Mouse (Mus musculus) MEL-GATA-1-ER (cell line): ENCODE measurements around the gene Zfp462.
A peak's percentile ranks its signal among the peaks of the same experiment; 100 is the strongest.

ENCODE experiments used
- DNase-seq: peaks from one replicate; pipeline ENCODE4 v3.0.0-alpha.2; 2012; ENCODE audit warnings: low read depth; ENCODE audit errors: extremely low read depth

Zfp462 gene

GRCm38 (mm10) chr4:55041106-55041730 is 96.4 kb downstream of the Zfp462 start:
- DNase-seq = no peak

DNA sequence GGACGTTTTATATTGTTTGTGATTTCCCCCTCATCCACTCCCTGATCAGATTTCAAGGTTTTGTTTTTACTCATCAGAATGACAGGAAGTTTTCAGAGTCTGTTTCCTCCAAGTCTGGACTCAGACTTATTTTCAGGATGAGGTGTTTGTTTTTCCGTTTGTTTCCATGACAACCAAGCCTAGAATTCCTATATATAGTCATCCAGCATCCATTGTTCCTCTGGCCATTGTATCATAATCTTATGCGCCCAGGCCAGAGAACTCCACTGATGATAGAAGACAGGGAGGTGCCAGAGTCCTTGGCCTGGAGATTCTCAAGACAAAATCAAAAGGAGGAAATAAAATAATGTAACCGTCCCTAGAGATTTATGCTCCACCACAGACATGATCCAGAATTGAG is 97.7 kb downstream of the Zfp462 start:
- no peak for DNase-seq

DNA sequence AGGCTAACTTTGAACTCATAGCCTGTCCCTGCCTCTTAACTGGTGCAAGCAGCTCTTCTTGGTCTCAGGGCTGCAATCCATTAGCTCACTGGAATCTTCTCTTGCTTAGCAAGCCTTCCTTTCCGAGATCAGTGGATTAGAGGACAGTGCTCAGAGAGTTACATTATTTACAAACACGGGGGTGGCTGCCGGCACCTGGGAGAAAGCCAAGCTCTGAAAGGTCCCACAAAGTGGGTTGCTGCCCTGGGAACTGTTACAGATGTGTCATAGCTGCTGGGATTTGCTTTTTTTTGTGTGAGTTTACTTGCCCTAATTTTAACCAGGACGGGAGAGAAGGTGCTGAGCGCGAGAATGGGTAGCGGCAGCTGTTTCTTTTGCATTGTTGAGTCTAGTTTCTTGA is 102.4 kb downstream of the Zfp462 start:
- no peak for DNase-seq

DNA sequence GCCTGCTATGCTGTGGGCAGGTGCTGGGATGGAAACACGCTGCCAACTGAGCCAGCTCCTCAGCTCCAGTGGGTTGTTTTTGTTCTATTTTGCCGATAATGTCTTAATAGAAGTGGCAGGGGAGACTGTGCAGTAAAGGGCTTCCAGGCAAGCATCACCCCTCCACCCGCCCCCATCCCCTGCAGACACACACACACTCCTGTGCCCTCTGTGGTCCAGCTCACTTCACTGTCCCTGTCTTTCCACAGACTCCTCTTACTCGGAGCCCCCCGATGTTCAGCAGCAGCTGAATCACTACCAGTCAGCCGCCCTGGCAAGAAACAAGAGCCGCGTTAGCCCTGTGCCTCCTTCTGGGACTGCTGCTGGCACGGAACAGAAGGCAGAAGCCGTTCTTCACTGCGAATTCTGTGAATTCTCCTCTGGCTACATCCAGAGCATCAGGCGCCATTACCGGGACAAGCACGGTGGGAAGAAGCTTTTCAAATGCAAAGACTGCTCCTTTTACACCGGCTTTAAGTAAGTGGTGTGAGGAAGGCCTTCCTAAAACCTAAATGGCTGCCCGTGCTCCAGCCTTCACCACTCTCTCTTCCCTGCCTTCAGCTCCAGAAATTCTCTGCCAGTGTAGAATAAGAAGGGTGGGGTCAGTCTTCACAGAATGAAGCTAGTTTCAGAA is 105.2 kb downstream of the Zfp462 start:
- DNase-seq = no peak

- DNase-seq = no peak
Observed at GRCm38 (mm10) chr4:55051345-55051744, 106.5 kb downstream of the Zfp462 start.

DNA sequence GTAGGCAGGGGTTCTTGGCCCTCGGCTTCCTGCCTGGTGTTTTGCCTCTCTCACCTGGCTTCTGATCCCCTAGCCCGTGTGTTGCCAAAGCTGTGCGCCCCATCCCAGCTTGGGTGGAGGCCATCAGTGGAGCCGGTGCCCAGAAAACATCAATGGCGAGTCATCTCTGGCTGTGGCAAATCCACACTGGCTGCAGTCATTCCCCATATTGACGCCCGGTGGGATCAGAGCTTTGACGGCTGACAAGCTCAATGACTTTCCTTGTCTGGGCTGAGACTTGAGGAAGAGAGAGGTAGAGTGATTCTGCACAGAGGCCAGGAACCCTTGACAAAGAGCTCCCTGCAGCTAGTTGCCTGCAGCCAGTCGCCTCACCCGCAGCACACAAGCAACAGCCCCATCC is 107.8 kb downstream of the Zfp462 start:
- DNase-seq = no peak

DNA sequence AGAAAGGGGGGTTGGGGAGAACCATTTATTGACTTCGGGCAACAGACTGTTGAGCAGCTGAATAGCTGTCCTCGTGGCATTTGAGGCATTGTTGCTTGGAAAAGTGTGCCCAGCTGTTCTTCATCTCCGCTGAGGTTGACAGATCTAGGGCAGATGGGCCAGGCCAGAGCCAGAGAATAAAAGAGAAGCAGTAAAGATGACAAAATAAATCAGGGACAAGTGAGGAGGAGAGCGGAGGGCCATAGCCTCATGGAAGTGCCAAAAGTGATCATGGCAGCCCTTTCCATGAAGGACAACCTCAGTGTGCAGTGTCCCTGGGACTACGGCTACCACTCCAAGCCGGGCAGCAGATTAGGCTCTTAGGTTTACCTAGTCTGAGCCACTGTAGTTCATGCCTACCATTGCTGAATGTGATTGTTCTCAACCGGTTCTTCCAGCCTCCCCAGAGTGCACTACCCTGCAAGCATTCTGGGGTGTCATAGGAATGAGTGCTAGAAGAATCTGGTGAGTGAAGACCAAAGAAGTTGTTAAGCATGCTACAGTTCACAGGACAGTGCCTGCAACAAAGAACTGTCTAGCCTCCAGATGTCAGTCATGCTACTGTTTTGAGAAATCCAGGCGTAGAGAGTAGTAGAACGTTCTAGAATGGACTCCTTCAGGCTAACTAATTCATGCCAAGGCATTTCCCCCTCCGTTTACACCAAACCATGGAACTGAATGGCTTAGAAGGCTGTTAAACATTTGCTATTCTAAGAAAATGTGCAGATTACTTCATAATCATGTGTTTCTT is 113.0 kb downstream of the Zfp462 start:
- DNase-seq = no peak

DNA sequence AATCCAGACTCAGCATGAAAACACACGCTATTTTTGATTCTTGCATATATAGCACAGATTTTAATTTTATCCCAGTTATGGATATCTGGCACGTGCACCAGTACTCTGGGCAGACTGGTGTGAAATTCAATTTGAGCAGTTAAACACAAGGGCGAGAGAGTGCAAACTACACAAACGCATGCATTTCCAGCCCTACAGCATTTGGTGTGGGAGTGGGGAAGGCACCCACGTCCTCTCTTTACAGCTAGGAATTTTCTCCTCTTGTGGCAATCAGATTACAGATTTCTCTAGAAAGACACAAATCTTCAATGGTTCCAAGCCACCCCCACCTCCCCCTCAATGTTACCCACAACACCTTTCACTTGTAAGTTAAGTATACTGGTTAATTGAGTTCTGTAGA is 114.1 kb downstream of the Zfp462 start:
- no peak for DNase-seq

DNA sequence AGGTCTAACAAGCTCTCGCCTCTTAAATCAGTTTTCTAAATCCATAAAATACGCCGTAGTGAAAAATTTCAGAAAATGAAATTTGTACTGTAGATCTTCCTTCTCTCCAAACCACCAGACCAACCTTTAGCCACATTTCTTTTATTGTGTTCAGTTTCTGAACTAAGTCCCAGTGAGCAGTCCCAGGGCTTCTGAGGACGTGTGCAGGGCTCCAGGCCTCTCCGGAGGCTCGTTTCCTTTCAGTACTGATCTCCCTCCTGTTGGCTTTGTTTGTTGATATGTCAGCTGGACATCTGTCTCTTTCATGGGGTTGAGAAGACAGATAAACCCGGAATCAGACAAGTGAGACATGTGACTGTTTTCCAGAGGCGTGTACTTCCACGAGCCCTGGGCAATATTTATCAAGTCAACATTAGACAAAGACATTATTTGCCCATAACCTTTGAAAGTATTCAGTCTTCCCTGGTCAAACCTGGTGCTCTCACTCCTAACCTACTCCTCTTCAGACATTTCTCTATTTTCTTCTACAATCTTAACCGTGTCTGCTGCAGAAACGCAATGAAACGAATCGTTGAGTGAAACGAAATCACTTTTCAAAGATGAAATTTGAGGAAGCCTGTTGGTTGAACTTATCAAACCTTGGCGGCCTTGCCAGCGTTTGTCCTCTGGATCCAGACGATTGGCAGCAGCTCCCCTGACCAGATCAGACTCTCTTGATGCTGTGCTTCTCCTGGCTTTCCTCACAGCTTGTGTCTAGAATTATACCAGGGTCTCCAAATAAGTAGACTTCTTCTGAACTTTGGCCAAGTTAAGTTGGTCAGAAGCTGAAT is 121.7 kb downstream of the Zfp462 start:
- no peak for DNase-seq

DNA sequence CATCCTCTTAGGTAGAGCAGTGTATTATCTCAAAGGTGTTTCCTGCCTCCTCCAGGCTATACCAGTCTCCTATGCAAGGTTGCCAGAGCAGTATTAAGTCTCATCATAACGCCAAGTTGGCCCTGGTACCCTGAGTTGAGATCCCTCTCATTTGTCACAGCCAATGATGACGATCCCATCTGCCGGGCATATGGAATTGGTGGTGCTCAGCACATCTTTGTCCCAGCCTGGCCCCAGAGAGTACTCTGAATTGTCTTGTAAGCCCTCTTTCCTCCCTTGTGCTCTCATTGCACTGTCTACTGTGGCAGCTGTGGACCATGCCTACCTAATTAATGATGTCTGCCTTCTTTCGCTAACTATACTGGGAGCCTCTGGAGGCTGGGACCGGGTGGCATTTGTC is 126.7 kb downstream of the Zfp462 start:
- DNase-seq = no peak

DNA sequence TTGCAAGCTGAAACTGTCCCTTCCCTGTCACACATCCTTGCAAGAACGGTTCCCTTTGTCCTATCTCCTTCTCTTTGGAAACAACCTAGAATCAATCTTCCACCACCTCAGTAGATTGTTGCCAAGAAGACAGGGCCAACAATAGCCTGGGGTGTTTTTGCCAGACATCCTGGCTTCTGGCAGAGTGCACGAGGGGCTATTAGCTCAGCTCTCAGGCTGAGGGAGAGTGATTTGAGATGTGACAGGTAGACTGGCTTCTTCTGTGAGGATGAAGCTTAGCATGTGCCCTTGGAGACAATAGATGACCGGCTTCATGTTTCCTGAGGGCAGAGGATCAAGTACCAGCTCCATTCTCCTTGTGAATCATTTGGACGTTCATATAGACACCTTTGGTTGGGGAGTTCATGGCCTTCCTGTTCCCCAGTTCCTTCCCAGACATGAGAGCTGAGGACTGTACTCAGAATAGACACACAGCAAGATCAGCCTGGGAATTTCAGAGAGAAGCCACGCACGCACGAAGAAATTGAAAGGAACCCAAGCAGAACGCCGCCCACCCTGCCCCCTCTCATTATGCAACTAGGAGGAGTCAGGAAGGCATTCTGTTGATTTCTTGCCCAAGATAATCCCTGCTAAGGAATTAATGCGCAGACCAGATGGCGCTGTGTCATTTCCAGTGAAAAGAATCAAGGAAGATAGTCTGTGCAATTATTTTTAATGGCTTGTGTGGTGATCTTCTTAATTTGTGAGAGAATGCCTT is 132.5 kb downstream of the Zfp462 start:
- DNase-seq = no peak

DNA sequence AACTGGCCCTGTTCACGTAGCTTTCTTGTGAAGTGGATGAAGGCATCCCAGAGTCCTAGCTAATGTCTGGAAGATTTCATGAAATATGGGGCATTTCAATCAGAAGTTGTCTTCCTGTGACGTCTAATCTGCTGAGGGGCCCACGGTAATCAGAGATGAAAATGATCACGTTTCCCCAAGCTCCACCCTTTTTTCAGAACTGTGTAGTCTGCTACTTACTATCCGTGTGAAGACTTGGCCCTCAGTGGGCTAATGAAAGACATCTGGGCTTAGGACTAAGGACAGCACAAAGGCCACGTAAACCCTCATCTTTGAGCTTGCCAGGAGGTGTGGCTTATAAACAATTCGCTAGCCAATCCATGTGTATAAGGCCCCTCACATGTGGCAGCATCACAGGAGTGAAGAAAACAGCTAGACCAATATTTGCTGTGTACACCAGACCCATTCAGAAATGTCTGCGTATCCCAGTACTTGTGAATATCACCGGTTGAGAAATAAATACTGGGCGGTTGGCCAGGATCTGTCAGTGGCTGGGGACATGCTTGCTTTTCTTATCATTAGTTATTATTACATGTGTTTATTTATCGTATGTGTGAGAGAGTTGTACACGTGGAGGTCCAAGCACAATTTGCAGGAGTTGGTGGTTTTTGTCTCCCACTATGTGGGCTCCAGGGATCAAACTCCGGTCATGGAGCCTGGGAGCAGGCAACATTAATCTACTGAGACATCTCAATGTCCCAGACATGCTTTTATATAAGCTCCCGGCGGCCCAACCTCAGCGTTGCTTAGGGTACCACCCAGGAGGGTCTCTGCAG is 133.3 kb downstream of the Zfp462 start:
- DNase-seq = no peak

DNA sequence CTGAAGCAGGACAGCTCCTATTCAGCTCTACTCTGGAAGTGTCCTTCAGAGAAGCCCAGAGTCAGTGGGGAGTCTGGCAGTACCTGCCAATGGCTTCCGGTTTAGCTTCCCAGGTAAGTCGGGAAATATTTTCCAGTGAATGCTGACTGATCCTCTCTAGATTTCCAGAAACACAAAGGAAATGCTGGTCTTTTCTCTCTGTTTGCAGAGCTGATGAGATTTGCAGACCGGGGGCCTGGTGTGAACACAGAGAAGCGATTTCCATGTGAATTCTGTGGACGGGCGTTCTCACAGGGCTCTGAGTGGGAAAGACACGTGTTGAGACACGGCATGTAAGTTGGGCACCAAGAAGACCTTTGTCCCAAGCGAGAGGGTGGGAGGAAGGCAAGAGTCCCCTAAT is 134.2 kb downstream of the Zfp462 start:
- DNase-seq = no peak

DNA sequence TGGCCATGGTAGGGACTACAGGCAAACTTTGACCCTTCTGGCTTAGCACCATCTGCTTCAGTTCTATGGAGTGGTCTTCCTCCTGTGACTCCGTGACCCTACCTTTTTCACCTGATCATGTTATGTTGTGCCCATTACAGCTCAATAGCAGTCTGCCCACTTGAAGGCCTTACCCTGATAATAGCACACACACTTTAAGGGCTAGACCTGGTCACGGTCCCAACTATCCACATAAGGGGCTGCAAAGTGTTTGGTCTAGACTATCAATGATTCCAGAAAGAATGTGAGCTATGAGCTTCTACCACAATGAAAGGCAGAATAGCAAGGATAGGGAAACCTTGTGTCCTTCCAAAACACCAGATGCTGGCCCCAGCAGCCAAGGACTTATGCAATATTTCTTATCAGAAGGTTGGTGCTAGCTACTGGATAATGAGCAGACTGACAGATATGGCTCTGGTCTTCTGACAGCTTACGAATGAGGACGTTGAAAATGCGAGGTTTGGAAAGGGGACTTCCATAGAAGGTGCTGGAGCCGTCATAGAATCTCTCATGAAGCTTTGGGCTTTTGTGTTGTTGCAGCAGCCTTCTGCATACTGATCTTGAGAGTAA is 139.3 kb downstream of the Zfp462 start:
- DNase-seq = no peak

DNA sequence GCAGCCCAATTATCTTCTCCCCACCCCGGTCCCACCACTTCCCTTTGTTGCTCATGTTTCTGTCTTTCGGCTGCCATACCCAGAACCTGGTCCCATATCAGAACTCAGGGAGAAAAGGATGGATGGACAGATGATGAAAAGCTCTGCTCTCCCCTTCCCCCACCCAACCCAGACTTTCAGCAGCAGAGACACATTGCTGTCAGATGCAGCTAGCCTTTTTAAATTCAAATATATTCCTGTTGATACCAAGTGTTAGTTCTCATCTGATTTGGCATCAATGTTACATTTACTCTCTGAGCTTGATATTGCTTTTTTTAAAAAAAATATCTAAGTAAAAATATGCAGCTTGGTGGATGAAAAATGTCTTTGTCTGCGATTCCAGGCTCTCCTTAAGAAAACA is 143.3 kb downstream of the Zfp462 start:
- DNase-seq = no peak

GRCm38 (mm10) chr4:55088922-55089321 is 144.1 kb downstream of the Zfp462 start:
- DNase-seq = no peak

- no peak for DNase-seq
Observed at GRCm38 (mm10) chr4:55097157-55097556, 152.3 kb downstream of the Zfp462 start.

DNA sequence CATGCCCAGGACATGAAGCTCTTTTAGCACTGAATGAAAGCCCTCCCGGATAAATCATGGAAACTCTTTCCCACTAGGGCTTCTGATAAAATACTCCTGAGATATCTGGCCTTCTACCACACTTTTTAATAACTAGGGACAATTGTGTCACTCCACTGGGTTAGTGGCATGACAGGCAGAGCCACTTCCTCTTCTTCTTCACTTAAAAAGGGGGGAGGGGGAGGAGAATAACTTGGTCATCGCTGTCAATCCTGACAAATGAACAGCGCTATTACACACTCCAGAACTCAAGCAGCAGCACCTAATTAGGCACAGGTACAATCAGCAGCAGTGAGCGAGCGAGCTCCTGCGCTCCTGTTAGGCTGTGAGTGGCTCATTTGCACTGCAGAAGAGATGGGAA is 153.5 kb downstream of the Zfp462 start:
- peak; percentile 45 for DNase-seq

DNA sequence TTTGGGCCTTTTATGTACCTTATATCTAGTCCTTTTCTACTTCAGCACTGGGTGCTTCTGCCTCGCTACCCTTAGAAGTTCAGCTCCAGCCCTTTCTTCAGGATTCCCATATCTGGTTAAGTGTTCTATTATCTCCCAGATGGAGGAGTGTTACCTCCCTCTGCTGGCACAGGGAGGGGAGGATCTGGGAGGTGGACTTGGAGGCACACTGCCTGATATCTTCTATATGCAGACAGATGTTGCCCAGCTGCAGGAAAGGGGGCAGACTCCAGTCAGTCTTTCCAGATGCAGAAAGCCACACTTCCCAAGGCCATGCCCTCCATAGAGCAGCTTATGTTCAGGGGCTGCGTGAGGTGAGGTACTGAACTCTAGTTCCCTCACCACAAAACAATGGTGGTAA is 156.0 kb downstream of the Zfp462 start:
- no peak for DNase-seq

DNA sequence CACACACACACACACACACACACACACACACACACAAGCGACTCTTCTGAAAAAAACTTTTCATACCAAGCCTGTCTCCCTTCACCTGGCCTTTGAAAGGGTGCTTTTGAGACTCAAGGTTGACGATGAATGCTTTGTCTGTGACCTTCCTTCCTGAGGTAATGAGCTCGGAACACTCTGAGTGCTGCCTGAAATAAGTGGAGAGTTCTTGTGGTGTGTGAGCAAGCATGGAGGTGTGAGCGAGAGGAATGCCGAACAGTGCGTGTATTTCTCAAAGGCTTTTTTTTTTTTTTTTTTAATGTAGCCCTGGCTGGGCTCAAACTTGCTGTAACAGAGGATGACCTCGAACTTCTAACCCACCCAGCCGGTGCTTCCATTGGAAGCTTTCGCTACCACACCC is 156.8 kb downstream of the Zfp462 start:
- DNase-seq = no peak
